Mouse (Mus musculus): Measurements from ENCODE around the gene Olfr683. TPM values are rescaled to one million over a fixed set of nuclear protein-coding genes. Genes with fewer than 3 reads are reported as not detected.
A peak's percentile ranks its signal among the peaks of the same experiment; 100 is the strongest.
"Not testable (repeated sequence)": the region's sequence is repeated elsewhere in the genome, so short reads cannot be mapped to it uniquely, and the experiment has no call there.

Gene Olfr683
- total RNA-seq (2014; rRNA removed; ENCODE audit: low replicate concordance) (not detected in 2 replicates), polyA plus RNA-seq (2015; fragmentation: Nextera tagmentation; extraction: Ambion mirVana) (not detected in 2 replicates)

- Histone ChIP-seq H3K4me2 (ENCODE audit: low read depth, low read length) (no peak within 1 kb of the TSS), H3K27ac (ENCODE audit: low read depth) (no peak within 1 kb of the TSS), H3K9ac (replicated peaks; ENCODE audit: low read depth, low read length) (no peak within 1 kb of the TSS), H3K4me1 (ENCODE audit: control insufficient read depth, insufficient read depth) (no peaks in the 10 kb centered on the region), H3K36me3 (replicated peaks; ENCODE audit: control insufficient read depth, insufficient read depth, low read length) (no peaks in the 10 kb centered on the region), H3K9me3 (replicated peaks; ENCODE audit: control insufficient read depth, low read length) (no peaks in the 10 kb centered on the region), H3K27me3 (ENCODE audit: control insufficient read depth, insufficient read depth, low read length) (no peaks in the 10 kb centered on the region), H3K4me3 (ENCODE audit: low read depth, low read length) (no peak within 1 kb of the TSS)
- TF ChIP-seq CTCF (IDR thresholded peaks at IDR 0.05; ENCODE audit: low read depth) (no peak), EP300 (IDR thresholded peaks at IDR 0.05; ENCODE audit: low read depth) (no peak)
- no peak for ATAC-seq (ENCODE audit: insufficient read depth, low read depth)
- WGBS: 53% methylated on average over 1 of the region's 1 CpGs
- DNase-seq (ENCODE audit: low spot score): no peak
These were observed at the start of gene Olfr683 for GRCm38 (mm10) chr7:105146912-105147311. Gene Olfr683, minus strand, starts transcription at chr7:105147012.

- DNase-seq (ENCODE audit: low spot score): no peak
- Histone ChIP-seq H3K9me3 (replicated peaks; ENCODE audit: control insufficient read depth, low read length) (no peaks in the 10 kb centered on the region), H3K4me2 (ENCODE audit: low read depth, low read length) (no peak within 1 kb of the TSS), H3K9ac (replicated peaks; ENCODE audit: low read depth, low read length) (no peak within 1 kb of the TSS), H3K4me1 (ENCODE audit: control insufficient read depth, insufficient read depth) (no peaks in the 10 kb centered on the region), H3K27me3 (ENCODE audit: control insufficient read depth, insufficient read depth, low read length) (no peaks in the 10 kb centered on the region), H3K4me3 (ENCODE audit: low read depth, low read length) (no peak within 1 kb of the TSS), H3K27ac (ENCODE audit: low read depth) (no peak within 1 kb of the TSS), H3K36me3 (replicated peaks; ENCODE audit: control insufficient read depth, insufficient read depth, low read length) (no peaks in the 10 kb centered on the region)
- no peak for ATAC-seq (ENCODE audit: insufficient read depth, low read depth)
- TF ChIP-seq EP300 (IDR thresholded peaks at IDR 0.05; ENCODE audit: low read depth): no peak
- TF ChIP-seq CTCF (IDR thresholded peaks at IDR 0.05; ENCODE audit: low read depth): no peak
- 69% methylated on average over 1 of the region's 1 CpGs for WGBS
These were observed 39.1 kb upstream of the Olfr683 start, which contains the start of gene Olfr685 for GRCm38 (mm10) chr7:105185912-105186311. Gene Olfr685, minus strand, starts transcription at chr7:105186012.

- Histone ChIP-seq H3K9ac (replicated peaks; ENCODE audit: low read depth, low read length) (no peak overlapping the region), H3K4me1 (ENCODE audit: control insufficient read depth, insufficient read depth) (no peaks in the 10 kb centered on the region), H3K27ac (ENCODE audit: low read depth) (no peak overlapping the region), H3K9me3 (replicated peaks; ENCODE audit: control insufficient read depth, low read length) (no peaks in the 10 kb centered on the region), H3K27me3 (ENCODE audit: control insufficient read depth, insufficient read depth, low read length) (no peaks in the 10 kb centered on the region), H3K36me3 (replicated peaks; ENCODE audit: control insufficient read depth, insufficient read depth, low read length) (no peaks in the 10 kb centered on the region), H3K4me3 (ENCODE audit: low read depth, low read length) (no peak overlapping the region), H3K4me2 (ENCODE audit: low read depth, low read length) (no peak overlapping the region)
- peak; percentile 14 for DNase-seq (ENCODE audit: low spot score)
- ATAC-seq (ENCODE audit: insufficient read depth, low read depth): peak; percentile 39; the same call in 1 of the 2 replicates
- TF ChIP-seq CTCF (IDR thresholded peaks at IDR 0.05; ENCODE audit: low read depth) (peak; percentile 71), EP300 (IDR thresholded peaks at IDR 0.05; ENCODE audit: low read depth) (no peak)
- 28% methylated on average over 4 of the region's 4 CpGs for WGBS
These were observed 24.0 kb upstream of the Olfr683 start for GRCm38 (mm10) chr7:105170773-105171172.

GRCm38 (mm10) chr7:105163553-105163952, 16.7 kb upstream of the Olfr683 start, which contains the start of gene Olfr684:
Gene Olfr684, minus strand, starts transcription at chr7:105163653.
- no peak within 1 kb of the TSS for H3K27ac ChIP-seq (ENCODE audit: low read depth)
- WGBS: 45% methylated on average over 1 of the region's 1 CpGs
- no peaks in the 10 kb centered on the region for H3K36me3 ChIP-seq (replicated peaks; ENCODE audit: control insufficient read depth, insufficient read depth, low read length)
- no peak within 1 kb of the TSS for H3K9ac ChIP-seq (replicated peaks; ENCODE audit: low read depth, low read length)
- no peak for ATAC-seq (ENCODE audit: insufficient read depth, low read depth)
- no peak for DNase-seq (ENCODE audit: low spot score)
- H3K27me3 ChIP-seq (ENCODE audit: control insufficient read depth, insufficient read depth, low read length): no peaks in the 10 kb centered on the region
- H3K4me3 ChIP-seq (ENCODE audit: low read depth, low read length): no peak within 1 kb of the TSS
- H3K4me2 ChIP-seq (ENCODE audit: low read depth, low read length): no peak within 1 kb of the TSS
- TF ChIP-seq CTCF (IDR thresholded peaks at IDR 0.05; ENCODE audit: low read depth) (no peak), EP300 (IDR thresholded peaks at IDR 0.05; ENCODE audit: low read depth) (no peak)
- no peaks in the 10 kb centered on the region for H3K4me1 ChIP-seq (ENCODE audit: control insufficient read depth, insufficient read depth)
- no peaks in the 10 kb centered on the region for H3K9me3 ChIP-seq (replicated peaks; ENCODE audit: control insufficient read depth, low read length)

- Histone ChIP-seq H3K27me3 (ENCODE audit: control insufficient read depth, insufficient read depth, low read length) (no peaks in the 10 kb centered on the region), H3K9me3 (replicated peaks; ENCODE audit: control insufficient read depth, low read length) (no peaks in the 10 kb centered on the region), H3K4me1 (ENCODE audit: control insufficient read depth, insufficient read depth) (no peaks in the 10 kb centered on the region), H3K4me3 (ENCODE audit: low read depth, low read length) (no peak overlapping the region), H3K4me2 (ENCODE audit: low read depth, low read length) (no peak overlapping the region), H3K36me3 (replicated peaks; ENCODE audit: control insufficient read depth, insufficient read depth, low read length) (no peaks in the 10 kb centered on the region), H3K27ac (ENCODE audit: low read depth) (no peak overlapping the region), H3K9ac (replicated peaks; ENCODE audit: low read depth, low read length) (no peak overlapping the region)
- WGBS: 52% methylated on average over 2 of the region's 2 CpGs
- no peak for TF ChIP-seq CTCF (IDR thresholded peaks at IDR 0.05; ENCODE audit: low read depth)
- TF ChIP-seq EP300 (IDR thresholded peaks at IDR 0.05; ENCODE audit: low read depth): no peak
- DNase-seq (ENCODE audit: low spot score): no peak
- ATAC-seq (ENCODE audit: insufficient read depth, low read depth): no peak
These were observed 5.5 kb downstream of the Olfr683 start for GRCm38 (mm10) chr7:105141275-105141674.

- Histone ChIP-seq H3K4me2 (ENCODE audit: low read depth, low read length) (no peak within 1 kb of the TSS), H3K36me3 (replicated peaks; ENCODE audit: control insufficient read depth, insufficient read depth, low read length) (no peaks in the 10 kb centered on the region), H3K9me3 (replicated peaks; ENCODE audit: control insufficient read depth, low read length) (no peaks in the 10 kb centered on the region), H3K9ac (replicated peaks; ENCODE audit: low read depth, low read length) (no peak within 1 kb of the TSS), H3K4me3 (ENCODE audit: low read depth, low read length) (no peak within 1 kb of the TSS), H3K4me1 (ENCODE audit: control insufficient read depth, insufficient read depth) (no peaks in the 10 kb centered on the region), H3K27me3 (ENCODE audit: control insufficient read depth, insufficient read depth, low read length) (no peaks in the 10 kb centered on the region), H3K27ac (ENCODE audit: low read depth) (no peak within 1 kb of the TSS)
- TF ChIP-seq CTCF (IDR thresholded peaks at IDR 0.05; ENCODE audit: low read depth) (no peak), EP300 (IDR thresholded peaks at IDR 0.05; ENCODE audit: low read depth) (no peak)
- no peak for DNase-seq (ENCODE audit: low spot score)
- ATAC-seq (ENCODE audit: insufficient read depth, low read depth): no peak
These were observed 30.3 kb downstream of the Olfr683 start, which contains the start of gene Olfr681 for GRCm38 (mm10) chr7:105116536-105116935. Gene Olfr681, plus strand, starts transcription at chr7:105116836.

- H3K9me3 ChIP-seq (replicated peaks; ENCODE audit: control insufficient read depth, low read length); H3K4me3 ChIP-seq (ENCODE audit: low read depth, low read length); ATAC-seq (ENCODE audit: insufficient read depth, low read depth); H3K36me3 ChIP-seq (replicated peaks; ENCODE audit: control insufficient read depth, insufficient read depth, low read length); H3K4me1 ChIP-seq (ENCODE audit: control insufficient read depth, insufficient read depth); H3K4me2 ChIP-seq (ENCODE audit: low read depth, low read length); H3K27ac ChIP-seq (ENCODE audit: low read depth); H3K9ac ChIP-seq (replicated peaks; ENCODE audit: low read depth, low read length); H3K27me3 ChIP-seq (ENCODE audit: control insufficient read depth, insufficient read depth, low read length); DNase-seq (ENCODE audit: low spot score): not testable (repeated sequence)
These were observed 54.1 kb downstream of the Olfr683 start, which contains the start of gene Olfr680-ps1 for GRCm38 (mm10) chr7:105092717-105093116. Gene Olfr680-ps1, minus strand, starts transcription at chr7:105092817.

All from heart, postnatal 0 days (tissue).